Mouse (Mus musculus) kidney, adult 11 months (tissue): ENCODE measurements around the gene Rgl2.

ENCODE experiments used
- DNase-seq: peaks from one replicate; pipeline ENCODE4 v3.0.0; 2022

Gene Rgl2

GRCm38 (mm10) chr17:33909077-33909868, 20.1 kb upstream of the Rgl2 start, which contains the start of gene Daxx:
Gene Daxx, plus strand, starts transcription at chr17:33909414.
- DNase-seq = peak; percentile 99

- no peak for DNase-seq
Observed at GRCm38 (mm10) chr17:33909869-33910250, 19.5 kb upstream of the Rgl2 start.

- DNase-seq = no peak
Observed at GRCm38 (mm10) chr17:33910346-33911051, 18.8 kb upstream of the Rgl2 start.

GRCm38 (mm10) chr17:33911052-33911812, 18.1 kb upstream of the Rgl2 start:
- no peak for DNase-seq

DNA sequence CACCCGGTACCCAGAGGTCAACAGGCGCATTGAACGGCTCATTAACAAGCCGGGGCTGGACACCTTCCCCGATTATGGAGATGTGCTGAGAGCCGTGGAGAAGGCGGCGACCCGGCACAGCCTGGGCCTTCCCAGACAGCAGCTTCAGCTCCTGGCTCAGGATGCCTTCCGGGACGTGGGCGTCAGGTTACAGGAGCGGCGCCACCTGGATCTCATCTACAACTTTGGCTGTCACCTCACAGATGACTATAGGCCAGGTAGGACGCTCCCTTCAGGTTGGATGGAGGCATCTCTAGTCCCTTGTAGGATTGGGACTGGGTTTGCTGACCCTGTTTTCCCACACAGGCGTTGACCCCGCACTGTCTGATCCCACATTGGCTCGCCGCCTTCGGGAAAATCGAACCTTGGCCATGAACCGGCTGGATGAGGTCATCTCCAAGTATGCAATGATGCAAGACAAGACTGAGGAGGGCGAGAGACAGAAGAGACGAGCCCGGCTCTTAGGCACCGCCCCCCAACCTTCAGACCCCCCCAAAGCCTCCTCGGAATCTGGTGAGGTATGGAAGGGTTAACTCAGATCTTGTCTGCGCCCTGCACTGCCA, 17.4 kb upstream of the Rgl2 start:
- no peak for DNase-seq

- no peak for DNase-seq
Observed at GRCm38 (mm10) chr17:33913264-33913663, 16.1 kb upstream of the Rgl2 start.

- DNase-seq = no peak
Observed at GRCm38 (mm10) chr17:33913905-33914304, 15.4 kb upstream of the Rgl2 start.

DNA sequence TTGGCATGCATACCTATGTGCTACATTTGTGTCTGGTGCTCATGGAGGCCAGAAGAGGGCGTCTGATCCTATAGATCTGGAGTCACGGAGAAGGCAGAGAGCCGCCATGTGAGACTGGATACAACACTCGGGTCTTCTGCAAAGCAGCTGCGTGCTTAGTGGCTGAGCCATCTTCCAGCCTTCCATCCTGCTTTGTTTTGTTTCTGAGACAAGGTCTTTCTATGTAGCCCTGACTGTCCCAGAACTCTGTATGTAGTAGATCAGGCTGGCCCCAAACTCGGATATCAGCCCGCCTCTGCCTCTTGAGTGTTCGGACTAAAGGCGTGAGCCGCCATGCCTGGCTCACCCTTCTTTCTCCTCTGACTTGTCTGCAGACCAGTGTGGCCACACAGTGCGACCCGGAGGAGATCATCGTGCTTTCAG, 14.4 kb upstream of the Rgl2 start:
- no peak for DNase-seq

- peak; percentile 99 for DNase-seq
Observed at GRCm38 (mm10) chr17:33915671-33916250, 13.6 kb upstream of the Rgl2 start, which contains the start of the genes Tapbp and Zbtb22. Gene Tapbp, plus strand, starts transcription at chr17:33915899. Gene Zbtb22, plus strand, starts transcription at chr17:33915904.

- DNase-seq = no peak
Observed at GRCm38 (mm10) chr17:33916294-33916693, 13.0 kb upstream of the Rgl2 start.

DNA sequence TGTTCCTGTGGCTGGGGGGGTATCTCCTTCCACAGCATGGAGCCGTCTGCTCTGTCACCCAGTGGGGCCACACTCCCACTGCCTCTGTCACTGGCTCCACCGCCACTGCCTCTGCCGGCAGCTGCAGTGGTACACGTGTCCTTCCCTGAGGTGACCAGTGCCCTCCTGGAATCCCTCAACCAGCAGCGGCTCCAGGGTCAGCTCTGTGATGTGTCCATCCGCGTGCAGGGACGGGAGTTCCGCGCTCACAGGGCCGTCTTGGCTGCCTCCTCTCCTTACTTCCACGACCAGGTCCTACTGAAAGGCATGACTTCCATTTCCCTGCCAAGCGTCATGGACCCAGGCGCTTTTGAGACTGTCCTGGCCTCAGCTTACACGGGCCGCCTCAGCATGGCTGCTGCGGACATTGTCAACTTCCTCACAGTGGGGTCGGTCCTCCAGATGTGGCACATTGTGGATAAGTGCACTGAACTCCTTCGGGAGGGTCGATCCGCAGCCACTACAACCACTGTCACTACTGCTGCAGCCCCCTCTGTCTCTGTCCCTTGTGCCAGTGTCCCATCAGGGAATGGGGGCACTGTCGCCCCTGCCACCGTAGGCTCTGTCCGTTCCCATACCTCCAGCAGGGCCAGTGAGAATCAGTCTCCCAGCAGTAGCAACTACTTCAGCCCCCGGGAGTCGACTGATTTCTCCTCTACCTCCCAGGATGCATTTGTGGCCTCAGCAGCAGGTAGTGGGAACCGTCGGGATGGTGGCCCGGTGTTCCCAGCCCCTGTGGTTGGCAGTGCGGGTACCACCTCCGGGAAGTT, 12.3 kb upstream of the Rgl2 start:
- peak; percentile 41 for DNase-seq

- no peak for DNase-seq
Observed at GRCm38 (mm10) chr17:33917656-33918292, 11.6 kb upstream of the Rgl2 start.

GRCm38 (mm10) chr17:33918293-33919203, 10.8 kb upstream of the Rgl2 start:
- no peak for DNase-seq

DNA sequence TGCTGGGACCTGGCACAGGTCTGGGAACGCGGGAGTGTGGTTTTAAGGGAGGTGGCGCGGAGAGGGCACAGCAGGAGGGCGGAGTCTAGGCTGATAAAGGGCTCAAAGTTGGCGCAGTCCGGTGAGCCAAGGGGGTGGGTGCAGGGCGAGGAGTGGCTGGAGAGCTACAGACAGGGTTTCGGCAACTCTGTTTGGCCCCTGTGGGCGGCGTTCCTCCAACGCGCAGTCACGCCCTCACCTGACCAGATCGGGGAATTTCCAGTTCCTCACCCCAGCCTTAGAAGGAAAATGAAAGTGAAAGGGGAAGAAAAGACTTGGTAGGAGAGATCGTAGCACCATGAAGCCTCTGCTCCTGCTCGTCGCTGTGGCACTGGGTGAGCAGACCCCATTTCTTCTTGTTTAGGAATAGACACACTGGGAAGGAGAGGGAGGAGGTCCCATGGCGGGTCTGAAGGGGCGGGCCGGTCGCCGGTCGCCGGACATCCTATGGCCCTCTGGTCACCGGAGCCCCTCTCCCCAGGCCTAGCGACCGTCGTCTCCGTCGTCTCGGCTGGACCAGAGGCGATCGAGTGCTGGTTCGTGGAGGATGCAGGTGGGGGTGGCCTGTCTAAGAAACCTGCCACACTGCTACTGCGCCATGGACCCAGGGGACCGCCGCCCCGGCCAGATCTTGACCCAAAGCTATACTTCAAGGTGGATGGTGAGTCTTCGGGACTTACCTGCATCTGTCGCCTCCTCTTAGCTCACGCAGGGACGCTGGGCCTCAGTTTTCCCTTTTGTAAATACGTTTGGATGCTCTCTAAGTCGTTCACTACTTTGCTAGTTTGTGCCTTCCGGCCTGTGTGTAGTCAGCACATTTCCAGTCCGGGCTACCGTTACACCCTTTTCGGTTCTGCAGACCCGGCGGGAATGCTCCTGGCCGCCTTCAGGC, 9.7 kb upstream of the Rgl2 start:
- peak; percentile 91 for DNase-seq

DNA sequence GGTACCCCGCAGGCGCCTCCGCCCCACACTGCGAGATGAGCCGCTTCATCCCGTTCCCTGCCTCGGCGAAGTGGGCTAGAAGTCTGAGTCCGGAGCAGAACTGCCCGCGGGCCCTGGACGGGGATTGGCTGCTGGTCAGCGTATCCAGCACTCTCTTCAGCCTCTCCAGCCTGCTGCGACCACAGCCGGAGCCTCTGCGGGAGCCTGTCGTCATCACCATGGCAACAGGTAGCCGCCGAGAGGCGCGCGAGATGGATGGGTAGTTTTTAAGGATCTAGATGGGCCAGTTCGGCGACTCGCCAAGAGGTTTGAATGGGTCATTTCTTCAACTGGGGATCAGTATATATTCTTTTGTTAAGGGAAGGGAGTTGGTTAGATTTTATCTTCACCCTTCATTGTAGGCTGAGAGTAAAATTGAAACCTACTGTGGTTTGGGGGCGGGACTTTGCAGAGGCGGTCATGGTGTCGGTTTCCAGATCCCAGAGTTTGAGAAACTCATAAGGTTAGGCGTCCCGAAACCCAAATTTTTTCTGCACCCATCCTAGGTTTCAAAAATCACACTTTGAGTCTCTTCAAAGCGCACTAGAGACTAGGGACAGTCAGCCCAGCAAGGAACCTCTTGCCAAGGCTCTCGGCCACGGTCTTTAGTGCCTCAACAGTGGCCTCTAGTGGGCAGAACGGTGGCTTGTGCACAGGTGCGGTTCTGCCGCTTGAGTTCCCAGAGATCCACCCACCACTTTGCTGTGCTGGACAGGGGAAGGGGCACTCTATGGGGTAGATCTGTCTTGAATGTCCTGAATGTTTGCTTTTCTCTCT, 8.9 kb upstream of the Rgl2 start:
- DNase-seq = peak; percentile 82

- DNase-seq = no peak
Observed at GRCm38 (mm10) chr17:33921361-33921760, 8.0 kb upstream of the Rgl2 start.

DNA sequence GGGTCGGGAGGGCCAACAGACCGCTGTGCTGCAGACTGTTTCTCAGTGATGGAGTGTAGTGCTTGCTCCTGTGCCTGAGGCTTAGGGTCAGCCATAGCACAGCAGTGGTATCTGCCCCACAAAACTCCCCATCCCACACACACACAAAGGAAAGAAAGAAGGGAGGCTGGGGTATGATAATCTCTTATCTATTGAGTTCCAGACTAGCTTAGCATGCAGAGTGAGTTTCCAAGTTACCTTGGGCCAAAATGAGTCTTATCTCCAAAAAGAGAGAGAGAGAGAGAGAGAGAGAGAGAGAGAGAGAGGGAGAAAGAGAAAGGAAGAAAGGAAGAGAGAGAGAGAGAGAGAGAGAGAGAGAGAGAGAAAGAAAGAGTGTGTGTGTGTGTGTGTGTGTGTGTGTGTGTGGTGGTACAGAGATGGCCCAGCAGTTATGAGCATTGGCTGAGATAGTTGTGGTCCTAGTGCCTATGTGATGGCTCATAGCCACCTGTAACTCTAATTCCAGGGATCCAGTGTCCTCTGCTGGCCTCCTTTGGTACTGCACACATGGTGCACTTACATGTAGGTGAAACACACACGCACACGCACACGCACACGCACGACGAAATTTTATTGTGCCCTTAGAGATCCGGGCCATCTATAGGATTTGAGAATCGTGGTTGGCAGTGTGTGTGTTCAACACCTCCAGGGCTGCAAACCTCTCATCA, 4.6 kb upstream of the Rgl2 start:
- no peak for DNase-seq
